Mouse (Mus musculus): ENCODE data around the gene Cd163. TPM values are rescaled to one million over a fixed set of nuclear protein-coding genes. Genes with fewer than 3 reads are reported as not detected.

The Cd163 gene
- 11.4 TPM for total RNA-seq (2023)

GRCm38 (mm10) chr6:124304356-124304755 is at the start of gene Cd163:
Cd163 (plus strand) TSS chr6:124304656.

Other genes starting within 250 kb of the Cd163 start
- not detected for gene Vmn2r27, start 72.8 kb upstream of the Cd163 start, total RNA-seq (2023)
- gene Pex5, start 110.4 kb downstream of the Cd163 start, total RNA-seq (2023), result 83.9 TPM
- gene Clstn3, start 160.1 kb downstream of the Cd163 start, total RNA-seq (2023), result 121 TPM
- 0.24 TPM for gene C1rl, start 188.5 kb downstream of the Cd163 start, total RNA-seq (2023)
- gene C1ra, start 207.7 kb downstream of the Cd163 start, total RNA-seq (2023), result 2.0 TPM
- 2.8 TPM for gene C1s1, start 237.7 kb downstream of the Cd163 start, total RNA-seq (2023)

Measured in CD4-positive naive resting alpha-beta T cell, adult 57 days (primary cell).